Mouse (Mus musculus): ENCODE results near the gene Xcr1.

The Xcr1 gene

GRCm38 (mm10) chr9:123815444-123815843 is 46.4 kb downstream of the Xcr1 start:
- no peak for DNase-seq (ENCODE audit: low spot score in 2 of 2)

GRCm38 (mm10) chr9:123814821-123815220 is 47.0 kb downstream of the Xcr1 start:
- no peak for DNase-seq (ENCODE audit: low spot score in 2 of 2)

GRCm38 (mm10) chr9:123814326-123814725 is 47.5 kb downstream of the Xcr1 start:
- DNase-seq (ENCODE audit: low spot score in 2 of 2): no peak

DNA sequence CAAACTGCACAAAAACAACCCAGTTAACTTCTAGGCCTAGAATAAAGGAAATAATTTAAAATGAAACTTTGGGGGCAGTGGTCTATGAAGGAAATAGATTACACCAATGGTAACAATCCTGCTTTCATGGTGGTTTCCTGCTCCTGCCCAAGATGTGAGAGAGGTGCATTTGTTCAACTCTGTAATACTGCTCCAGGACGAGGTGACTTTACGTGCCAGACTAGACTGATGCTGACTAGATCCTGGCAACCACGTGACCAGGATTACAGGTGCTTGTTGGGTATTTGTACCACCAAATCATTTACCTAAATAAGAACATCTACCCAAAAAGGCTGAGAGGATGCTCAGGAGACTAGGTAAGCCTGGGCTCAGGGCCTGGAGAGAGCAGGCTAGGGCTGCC is 50.0 kb downstream of the Xcr1 start:
- DNase-seq (ENCODE audit: low spot score in 2 of 2): no peak

GRCm38 (mm10) chr9:123808583-123808982 is 53.2 kb downstream of the Xcr1 start:
- no peak for DNase-seq (ENCODE audit: low spot score in 2 of 2)

DNA sequence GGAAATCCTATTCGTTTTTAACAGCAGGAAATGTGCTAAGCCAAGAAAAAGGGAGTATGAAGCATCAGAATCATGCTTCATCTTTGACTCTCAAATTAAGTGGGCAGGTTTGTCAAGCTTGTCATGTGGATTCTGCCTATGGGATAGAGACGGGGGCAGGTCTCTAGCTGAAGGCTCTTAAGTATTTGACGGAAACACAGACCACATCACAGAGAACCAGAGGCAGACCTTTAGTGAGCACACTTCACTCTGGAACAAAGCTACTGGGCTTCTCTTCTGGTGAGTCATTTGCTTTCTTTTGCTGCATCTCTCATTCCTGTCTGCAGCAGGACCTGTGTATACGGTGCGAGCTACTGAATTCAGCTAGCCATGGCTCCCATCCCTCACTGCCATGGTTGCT is 55.6 kb downstream of the Xcr1 start, which contains the start of gene Cxcr6:
Gene Cxcr6 (plus strand): TSS at position 209 of the 400 bp plus-strand sequence.
- DNase-seq (ENCODE audit: low spot score in 2 of 2): no peak

- no peak for DNase-seq (ENCODE audit: low spot score in 2 of 2)
Observed at GRCm38 (mm10) chr9:123805241-123805640, 56.6 kb downstream of the Xcr1 start.

DNA sequence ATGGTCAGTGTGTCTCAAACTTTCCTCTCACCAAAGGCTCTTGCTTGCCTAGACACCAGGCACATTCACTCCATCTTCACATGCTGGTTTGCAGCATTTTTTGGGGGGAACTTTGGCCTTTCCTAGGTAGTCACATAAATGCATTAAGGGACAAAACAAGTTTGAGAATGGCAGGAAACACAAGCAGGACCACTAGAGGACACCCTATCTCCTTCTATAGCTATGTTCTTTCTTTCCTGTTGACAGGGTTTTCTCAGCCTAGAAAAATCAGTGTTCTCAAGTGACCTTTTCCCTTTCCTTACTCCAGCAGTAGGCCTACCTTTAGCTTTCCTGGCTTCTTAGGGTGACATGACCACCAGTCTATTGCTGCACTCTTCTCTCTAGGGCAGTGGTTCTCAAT is 58.9 kb downstream of the Xcr1 start:
- no peak for DNase-seq (ENCODE audit: low spot score in 2 of 2)

- DNase-seq (ENCODE audit: low spot score in 2 of 2): no peak
Observed at GRCm38 (mm10) chr9:123802421-123802820, 59.4 kb downstream of the Xcr1 start.

Measured in frontal cortex, postnatal 25 days (tissue).